Mouse (Mus musculus) bone marrow, adult 2 months (tissue): ENCODE measurements at regions not wholly inside any gene's neighbourhood (a gene's known extent, or its start where the extent isn't known, plus 50 kb on each side); places are given as distances from the start of the nearest gene placed in this dataset.

Experiments
- CTCF ChIP-seq: fragments of 200-500 bp; IDR thresholded peaks from 2 replicates; pipeline ENCODE4 v1.5.1; 2011; ENCODE audit warnings: low read length, control low read depth; ENCODE audit not compliant: control insufficient read depth, insufficient read depth
- POLR2A ChIP-seq: fragments of 200-500 bp; IDR thresholded peaks from 2 replicates; pipeline ENCODE4 v1.6.1; 2011; ENCODE audit warnings: low read depth, mild to moderate bottlenecking, control low read depth, low read length, borderline replicate concordance; ENCODE audit not compliant: control insufficient read depth

- TF ChIP-seq POLR2A (no peak), CTCF (no peak)
These were observed 89.2 kb upstream of the Sh3gl3 start for GRCm38 (mm10) chr7:82084473-82084872.
